Mouse (Mus musculus) midbrain, embryonic 11.5 days (tissue): Measurements from ENCODE around the gene Abcb6. TPM values are rescaled to one million over a fixed set of nuclear protein-coding genes. Genes with fewer than 3 reads are reported as not detected.
A peak's percentile ranks its signal among the peaks of the same experiment; 100 is the strongest.

Experiments
- ATAC-seq: fragments of 200-750 bp; cut with Nextera tagmentation; 2 replicates; pipeline ENCODE4 v1.8.0; 2017; ENCODE audit warnings: moderate TSS enrichment, moderate library complexity; ENCODE audit not compliant: low FRiP score
- DNase-seq: peaks from one replicate; pipeline ENCODE4 v3.0.0; 2015; ENCODE audit warnings: low spot score; ENCODE audit errors: missing footprints
- H3K27ac ChIP-seq: fragments of 300-500 bp; sonication (generic); 2 replicates; pipeline ENCODE4 v1.5.1; 2014; ENCODE audit warnings: low read depth, low read length
- H3K27me3 ChIP-seq: fragments of 300-500 bp; sonication (generic); 2 replicates; pipeline ENCODE4 v1.6.1; 2014; ENCODE audit warnings: mild to moderate bottlenecking, low read length, moderate library complexity, mixed read lengths; ENCODE audit not compliant: control insufficient read depth, insufficient read depth
- H3K36me3 ChIP-seq: fragments of 300-500 bp; sonication (generic); 2 replicates; pipeline ENCODE4 v1.6.1; 2014; ENCODE audit warnings: mild to moderate bottlenecking, low read length, moderate library complexity, mixed read lengths; ENCODE audit not compliant: control insufficient read depth, insufficient read depth
- H3K4me1 ChIP-seq: fragments of 300-500 bp; sonication (generic); 2 replicates; pipeline ENCODE4 v1.6.1; 2014; ENCODE audit warnings: low read length; ENCODE audit not compliant: control insufficient read depth, insufficient read depth
- H3K4me2 ChIP-seq: fragments of 300-500 bp; sonication (generic); 2 replicates; pipeline ENCODE4 v1.6.1; 2014; ENCODE audit warnings: mild to moderate bottlenecking, moderate library complexity
- H3K4me3 ChIP-seq: fragments of 300-500 bp; sonication (generic); 2 replicates; pipeline ENCODE4 v1.5.1; 2014; ENCODE audit warnings: low read depth, low read length
- H3K9ac ChIP-seq: fragments of 300-500 bp; sonication (generic); 2 replicates; pipeline ENCODE4 v1.6.1; 2014; ENCODE audit warnings: low read length
- H3K9me3 ChIP-seq: fragments of 300-500 bp; sonication (generic); 2 replicates; pipeline ENCODE4 v1.6.1; 2016; ENCODE audit warnings: low read length; ENCODE audit not compliant: control insufficient read depth
- WGBS: fragments of 180-500 bp; shearing (Covaris S2); extraction: QIAGEN DNeasy Blood & Tissue Kit; methylation state at CpG from one replicate; pipeline ENCODE4 v1.1.7; 2014; 5-methylcytosine and 5-hydroxymethylcytosine counted together
- polyA plus RNA-seq: library from polyadenylated mRNA; unstranded; fragments of >200 nt; fragmentation: Nextera tagmentation; extraction: Ambion mirVana; gene quantifications from 2 replicates; pipeline ENCODE4 v1.2.1, GENCODE M21; 2014

Gene Abcb6
- polyA plus RNA-seq, 1 experiment from 2014 or later: 29.2 TPM

- 10% methylated on average over 7 of the region's 7 CpGs for WGBS
- ATAC-seq (peak; percentile 53; the same call in 1 of the 2 replicates), DNase-seq (no peak)
- H3K27me3 ChIP-seq: no peaks in the 10 kb centered on the region
- H3K9me3 ChIP-seq: no peaks in the 10 kb centered on the region
- H3K4me2 ChIP-seq: peak overlapping the region; percentile 59
- peaks cover 8% of the 10 kb centered on the region for H3K4me1 ChIP-seq
- H3K27ac ChIP-seq: no peak overlapping the region; the same call in 1 of the 2 replicates
- peak overlapping the region; percentile 66 for H3K4me3 ChIP-seq
- peaks cover 6% of the 10 kb centered on the region; the same call in 1 of the 2 replicates for H3K36me3 ChIP-seq
- peak overlapping the region; percentile 63; the same call in 1 of the 2 replicates for H3K9ac ChIP-seq
These were observed 12.1 kb downstream of the Abcb6 start for GRCm38 (mm10) chr1:75168093-75168471.

DNA sequence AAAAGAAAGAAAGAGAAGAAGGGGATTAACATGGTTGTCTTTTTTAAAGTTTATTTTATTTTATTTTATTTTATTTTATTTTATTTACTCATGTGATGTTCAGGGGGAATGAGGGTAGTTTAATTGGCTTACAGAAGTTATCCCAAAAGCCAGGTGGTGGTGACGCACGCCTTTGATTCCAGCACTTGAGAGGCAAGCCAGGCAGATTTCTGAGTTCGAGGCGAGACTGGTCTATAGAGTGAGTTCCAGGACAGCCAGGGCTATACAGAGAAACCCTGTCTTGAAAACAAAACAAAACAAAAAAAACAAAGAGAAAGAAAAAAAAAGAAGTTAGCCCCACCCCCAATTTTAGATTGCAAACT, 20.0 kb downstream of the Abcb6 start:
- Histone ChIP-seq H3K9ac (no peak overlapping the region), H3K36me3 (no peaks in the 10 kb centered on the region), H3K27ac (no peak overlapping the region), H3K9me3 (no peaks in the 10 kb centered on the region), H3K4me2 (no peak overlapping the region), H3K4me1 (no peaks in the 10 kb centered on the region), H3K27me3 (no peaks in the 10 kb centered on the region), H3K4me3 (no peak overlapping the region)
- WGBS: 83% methylated on average over 4 of the region's 4 CpGs
- ATAC-seq (no peak), DNase-seq (no peak)

DNA sequence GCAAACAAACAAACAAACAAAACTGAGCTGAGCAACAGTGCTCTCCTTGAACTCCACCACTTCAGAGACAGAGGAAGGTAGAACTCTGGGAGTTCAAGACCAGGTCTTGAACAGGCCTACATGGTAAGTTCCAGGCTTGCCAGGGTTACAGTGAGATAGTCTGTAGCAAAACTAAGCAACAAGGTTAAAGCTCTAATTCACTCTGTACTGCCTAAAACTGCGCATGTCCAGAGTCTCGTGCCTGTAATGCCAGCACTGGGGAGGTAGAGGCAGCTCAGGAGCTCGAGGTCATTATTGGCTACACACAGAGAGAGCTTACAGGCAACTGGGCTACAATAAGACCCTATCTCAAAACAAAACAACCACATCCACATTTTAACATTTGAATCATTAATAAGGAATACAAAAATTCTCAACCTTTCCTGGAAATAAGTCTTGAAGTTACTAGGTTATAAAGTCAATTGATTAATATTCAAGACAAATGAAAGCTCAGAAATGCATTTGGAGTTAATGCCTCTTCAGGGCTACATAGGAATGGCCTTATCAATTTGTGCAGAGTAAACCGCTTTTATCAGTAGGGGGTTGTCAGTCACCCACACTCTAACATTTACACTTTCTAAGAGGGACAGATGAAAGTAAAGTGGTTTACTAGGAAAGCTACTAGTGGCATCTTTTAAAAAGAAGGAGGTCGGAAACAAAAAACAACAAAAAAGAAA, 20.5 kb downstream of the Abcb6 start:
- ATAC-seq (no peak), DNase-seq (no peak)
- no peak overlapping the region for H3K4me3 ChIP-seq
- no peak overlapping the region for H3K27ac ChIP-seq
- H3K4me2 ChIP-seq: no peak overlapping the region
- H3K27me3 ChIP-seq: no peaks in the 10 kb centered on the region
- no peaks in the 10 kb centered on the region for H3K4me1 ChIP-seq
- H3K9me3 ChIP-seq: no peaks in the 10 kb centered on the region
- WGBS: 74% methylated on average over 5 of the region's 5 CpGs
- H3K36me3 ChIP-seq: no peaks in the 10 kb centered on the region
- no peak overlapping the region for H3K9ac ChIP-seq

DNA sequence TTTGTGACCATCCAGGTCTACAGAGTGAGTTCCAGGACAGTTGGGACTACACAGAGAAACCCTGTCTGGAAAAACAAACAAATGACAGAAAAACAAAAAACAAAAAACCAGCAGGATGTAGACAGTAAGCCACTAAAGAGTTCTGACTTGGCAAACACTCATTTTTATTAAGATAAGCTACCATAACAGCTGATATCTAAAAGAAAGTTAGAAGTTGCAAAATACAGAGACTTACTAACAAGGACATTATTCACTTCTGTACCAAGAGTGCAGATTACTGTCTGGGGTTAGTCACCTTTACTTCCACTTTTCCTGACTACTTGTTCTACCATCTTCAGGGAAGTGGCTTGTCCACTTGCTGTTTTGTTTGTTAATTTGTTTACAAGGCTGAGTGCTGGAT, 21.2 kb downstream of the Abcb6 start:
- Histone ChIP-seq H3K9ac (no peak overlapping the region), H3K27ac (no peak overlapping the region), H3K27me3 (no peaks in the 10 kb centered on the region), H3K9me3 (no peaks in the 10 kb centered on the region), H3K4me3 (no peak overlapping the region), H3K4me2 (no peak overlapping the region), H3K36me3 (no peaks in the 10 kb centered on the region), H3K4me1 (no peaks in the 10 kb centered on the region)
- DNase-seq (no peak), ATAC-seq (no peak)

DNA sequence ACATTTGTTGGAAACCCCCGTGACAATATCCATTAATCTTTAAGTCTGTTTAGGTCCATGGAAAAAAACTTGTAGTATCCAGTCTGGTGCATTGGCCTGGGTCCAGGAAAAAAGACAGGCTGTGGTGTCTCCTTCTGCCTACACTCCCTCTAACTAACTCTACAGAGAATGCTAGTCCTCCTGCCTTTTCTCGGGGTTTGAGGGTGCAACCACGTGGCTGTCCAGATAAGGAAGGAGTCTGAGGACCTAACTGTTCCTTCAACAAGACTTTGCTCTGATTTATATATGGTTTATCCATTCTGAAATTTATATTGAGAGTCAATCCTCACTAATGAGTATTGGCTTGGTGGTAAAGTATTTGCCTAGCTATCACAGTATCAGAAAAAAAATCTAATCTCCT, 24.4 kb downstream of the Abcb6 start:
- no peak for DNase-seq

DNA sequence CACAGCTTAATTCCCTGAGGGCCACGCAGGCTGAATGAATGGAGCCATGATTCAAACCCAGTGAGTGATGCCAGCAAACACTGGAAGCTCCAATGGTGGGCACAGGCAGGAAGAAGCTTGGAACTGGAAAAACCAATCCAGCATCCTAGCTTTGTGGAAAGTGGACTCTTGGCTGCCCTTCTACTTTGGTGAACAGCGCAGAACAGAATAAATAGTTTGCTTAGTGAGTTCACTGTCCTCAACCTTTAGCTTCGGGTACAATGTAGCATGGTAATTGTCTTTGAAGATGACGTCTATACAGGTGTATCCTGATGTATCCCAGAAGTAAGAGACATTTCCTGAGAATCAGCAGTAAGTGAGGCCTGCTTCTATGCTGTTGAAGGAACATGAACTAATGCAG, 31.5 kb downstream of the Abcb6 start:
- Histone ChIP-seq H3K9ac (no peak overlapping the region), H3K4me1 (peaks cover 4% of the 10 kb centered on the region; the same call in 1 of the 2 replicates), H3K36me3 (peaks cover 17% of the 10 kb centered on the region), H3K4me2 (no peak overlapping the region), H3K27me3 (no peaks in the 10 kb centered on the region), H3K27ac (no peak overlapping the region), H3K9me3 (no peaks in the 10 kb centered on the region), H3K4me3 (no peak overlapping the region)
- DNase-seq: no peak
- ATAC-seq: no peak
- WGBS: 94% methylated on average over 4 of the region's 4 CpGs

More for the DNA sequence above, 24.4 kb downstream of the Abcb6 start:
- no peak overlapping the region for H3K4me2 ChIP-seq
- no peaks in the 10 kb centered on the region for H3K9me3 ChIP-seq
- 75% methylated on average over 3 of the region's 3 CpGs for WGBS
- no peak overlapping the region for H3K4me3 ChIP-seq
- H3K36me3 ChIP-seq: no peaks in the 10 kb centered on the region
- H3K9ac ChIP-seq: no peak overlapping the region
- H3K27ac ChIP-seq: no peak overlapping the region
- H3K27me3 ChIP-seq: no peaks in the 10 kb centered on the region
- ATAC-seq: no peak
- no peaks in the 10 kb centered on the region for H3K4me1 ChIP-seq

GRCm38 (mm10) chr1:75147411-75148135, 32.6 kb downstream of the Abcb6 start:
- H3K9me3 ChIP-seq: no peaks in the 10 kb centered on the region
- ATAC-seq (no peak), DNase-seq (no peak)
- H3K27ac ChIP-seq: no peak overlapping the region
- WGBS: 82% methylated on average over 7 of the region's 7 CpGs
- no peaks in the 10 kb centered on the region for H3K27me3 ChIP-seq
- peaks cover 6% of the 10 kb centered on the region; the same call in 1 of the 2 replicates for H3K4me1 ChIP-seq
- no peak overlapping the region for H3K4me3 ChIP-seq
- H3K36me3 ChIP-seq: peaks cover 17% of the 10 kb centered on the region
- no peak overlapping the region for H3K4me2 ChIP-seq
- H3K9ac ChIP-seq: no peak overlapping the region

DNA sequence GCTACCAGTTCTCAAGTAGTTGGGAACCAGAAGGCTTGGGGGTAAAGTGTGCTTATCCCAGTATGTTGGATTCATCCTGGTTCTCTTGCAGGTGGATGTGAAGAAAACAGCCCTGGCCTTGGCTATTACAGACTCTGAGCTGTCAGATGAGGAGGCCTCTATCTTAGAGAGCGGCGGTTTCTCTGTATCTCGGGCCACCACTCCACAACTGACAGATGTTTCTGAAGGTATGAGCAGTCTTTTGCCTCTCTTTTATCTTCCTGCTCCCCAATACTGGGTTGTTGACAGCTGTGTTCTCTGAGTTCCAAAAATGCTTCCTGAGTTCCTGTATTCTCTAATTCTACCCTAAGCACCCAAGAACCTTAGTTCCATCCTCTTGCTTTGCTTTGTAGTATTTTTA, 34.6 kb downstream of the Abcb6 start:
- Histone ChIP-seq H3K27ac (no peak overlapping the region), H3K9me3 (no peaks in the 10 kb centered on the region), H3K4me1 (peaks cover 15% of the 10 kb centered on the region), H3K36me3 (peaks cover 17% of the 10 kb centered on the region), H3K4me3 (no peak overlapping the region), H3K9ac (no peak overlapping the region), H3K27me3 (no peaks in the 10 kb centered on the region), H3K4me2 (no peak overlapping the region)
- DNase-seq (no peak), ATAC-seq (no peak)
- WGBS: 100% methylated on average over 3 of the region's 3 CpGs
